Mouse (Mus musculus): ENCODE measurements around the gene Dpyd.

The Dpyd gene

GRCm38 (mm10) chr3:119361555-119362385 is 799.8 kb downstream of the Dpyd start:
- DNase-seq (ENCODE audit: low spot score): peak; percentile 17

GRCm38 (mm10) chr3:119362392-119362791 is 800.5 kb downstream of the Dpyd start:
- DNase-seq (ENCODE audit: low spot score): no peak

GRCm38 (mm10) chr3:119368931-119369330 is 807.0 kb downstream of the Dpyd start:
- DNase-seq (ENCODE audit: low spot score): no peak

- DNase-seq (ENCODE audit: low spot score): no peak
These were observed 819.2 kb downstream of the Dpyd start for GRCm38 (mm10) chr3:119381119-119381518.

GRCm38 (mm10) chr3:119382395-119382794 is 820.5 kb downstream of the Dpyd start:
- DNase-seq (ENCODE audit: low spot score): no peak

- peak; percentile 36 for DNase-seq (ENCODE audit: low spot score)
These were observed 825.6 kb downstream of the Dpyd start for GRCm38 (mm10) chr3:119387332-119388105.

- DNase-seq (ENCODE audit: low spot score): no peak
These were observed 835.3 kb downstream of the Dpyd start for GRCm38 (mm10) chr3:119397205-119397604.

- DNase-seq (ENCODE audit: low spot score): no peak
These were observed 841.2 kb downstream of the Dpyd start for GRCm38 (mm10) chr3:119402836-119403728.

- DNase-seq (ENCODE audit: low spot score): no peak
These were observed 857.3 kb downstream of the Dpyd start for GRCm38 (mm10) chr3:119419087-119419709.

GRCm38 (mm10) chr3:119419745-119420144 is 857.8 kb downstream of the Dpyd start:
- no peak for DNase-seq (ENCODE audit: low spot score)

GRCm38 (mm10) chr3:119431339-119431738 is 869.4 kb downstream of the Dpyd start:
- no peak for DNase-seq (ENCODE audit: low spot score)

GRCm38 (mm10) chr3:119431757-119432156 is 869.8 kb downstream of the Dpyd start:
- no peak for DNase-seq (ENCODE audit: low spot score)

- DNase-seq (ENCODE audit: low spot score): no peak
These were observed 885.6 kb downstream of the Dpyd start for GRCm38 (mm10) chr3:119447559-119447958.

- no peak for DNase-seq (ENCODE audit: low spot score)
These were observed 902.1 kb downstream of the Dpyd start for GRCm38 (mm10) chr3:119464073-119464472.

GRCm38 (mm10) chr3:119464479-119464878 is 902.5 kb downstream of the Dpyd start:
- DNase-seq (ENCODE audit: low spot score): peak; percentile 45

- peak; percentile 6 for DNase-seq (ENCODE audit: low spot score)
These were observed 905.8 kb downstream of the Dpyd start for GRCm38 (mm10) chr3:119467723-119468122.
